Mouse (Mus musculus): Measurements from ENCODE around the gene Tbx10.

- TF ChIP-seq POLR2A (IDR thresholded peaks at IDR 0.05; ENCODE audit: insufficient read length, low read depth) (no peak), MAX (IDR thresholded peaks at IDR 0.05; ENCODE audit: low read depth) (no peak), MYOG (IDR thresholded peaks at IDR 0.05; ENCODE audit: control insufficient read depth in 1 of 3, insufficient read depth in 1 of 3, insufficient read length in 2 of 3, low read depth in 2 of 3) (no peak)
Observed at GRCm38 (mm10) chr19:3988066-3988465, 4.5 kb upstream of the Tbx10 start.
